ENCODE assay signal across 9 mouse cellular contexts in genomic region chr8:70869199-70869571, GRCm38 (mm10). TPM values are rescaled to one million over a fixed set of nuclear protein-coding genes. Genes with fewer than 3 reads are reported as not detected.
DNase-seq lines count a peak whose midpoint lies in the region; ATAC-seq and TF ChIP-seq lines count a peak whose summit lies in the region.
"Had no signal": no experiment of that assay in that cellular context is flagged by ENCODE, and none has a peak within 500 bp of the region (broad histone marks: within the 10 kb centered on the region; RNA-seq: fewer than 3 reads in every experiment).

No protein-coding gene starts in this region.

- H3K27ac ChIP-seq in lung, embryonic 15.5 days: no peak overlapping the region
- H3K27ac ChIP-seq in lung, postnatal 0 days (ENCODE audit: low read length): no peak overlapping the region
- H3K27ac ChIP-seq in forebrain, embryonic 16.5 days (ENCODE audit: low read length): peak overlapping the region; percentile 64
- H3K27ac ChIP-seq in limb, embryonic 15.5 days: no peak overlapping the region
- peak overlapping the region; percentile 69 for H3K27ac ChIP-seq in neural tube, embryonic 14.5 days (ENCODE audit: low read depth, low read length)

- no peak for TF ChIP-seq EP300 in lung, postnatal 0 days (IDR thresholded peaks at IDR 0.05)

- peak overlapping the region; percentile 50; the same call in 1 of the 2 replicates for H3K4me2 ChIP-seq in lung, embryonic 15.5 days
- H3K4me2 ChIP-seq in lung, postnatal 0 days (replicated peaks; ENCODE audit: low read depth, low read length): no peak overlapping the region
- H3K4me2 ChIP-seq in forebrain, embryonic 16.5 days (ENCODE audit: low read length): peak overlapping the region; percentile 26
- peak overlapping the region; percentile 39 for H3K4me2 ChIP-seq in limb, embryonic 15.5 days
- H3K4me2 ChIP-seq in neural tube, embryonic 14.5 days (ENCODE audit: low read depth, low read length): peak overlapping the region; percentile 23; the same call in 1 of the 2 replicates

- no peaks in the 10 kb centered on the region for H3K9me3 ChIP-seq in lung, embryonic 15.5 days
- no peaks in the 10 kb centered on the region for H3K9me3 ChIP-seq in lung, postnatal 0 days (ENCODE audit: low read length)
- H3K9me3 ChIP-seq in forebrain, embryonic 16.5 days (ENCODE audit: control insufficient read depth, low read length): no peaks in the 10 kb centered on the region
- no peaks in the 10 kb centered on the region for H3K9me3 ChIP-seq in limb, embryonic 15.5 days
- no peaks in the 10 kb centered on the region for H3K9me3 ChIP-seq in neural tube, embryonic 14.5 days (ENCODE audit: control insufficient read depth, low read length)

- peak overlapping the region; percentile 6; the same call in 1 of the 2 replicates for H3K9ac ChIP-seq in lung, embryonic 15.5 days
- H3K9ac ChIP-seq in lung, postnatal 0 days (replicated peaks; ENCODE audit: low read depth): no peak overlapping the region
- peak overlapping the region; percentile 55 for H3K9ac ChIP-seq in forebrain, embryonic 16.5 days (replicated peaks; ENCODE audit: low read depth, low read length)
- H3K9ac ChIP-seq in limb, embryonic 15.5 days: no peak overlapping the region
- peak overlapping the region; percentile 30; the same call in 1 of the 2 replicates for H3K9ac ChIP-seq in neural tube, embryonic 14.5 days (replicated peaks; ENCODE audit: low read depth, low read length)

- H3K4me3 ChIP-seq in lung, embryonic 15.5 days: no peak overlapping the region
- H3K4me3 ChIP-seq in lung, postnatal 0 days (ENCODE audit: low read depth, low read length): no peak overlapping the region
- no peak overlapping the region for H3K4me3 ChIP-seq in forebrain, embryonic 16.5 days (replicated peaks; ENCODE audit: low read length)
- H3K4me3 ChIP-seq in limb, embryonic 15.5 days: 0 out of 2 replicates have a peak overlapping the region, but pooled peaks have one; percentile 24
- no peak overlapping the region for H3K4me3 ChIP-seq in neural tube, embryonic 14.5 days (ENCODE audit: low read depth, low read length)

- peaks cover 6% of the 10 kb centered on the region; the same call in 1 of the 2 replicates for H3K36me3 ChIP-seq in lung, embryonic 15.5 days
- no peaks in the 10 kb centered on the region for H3K36me3 ChIP-seq in lung, postnatal 0 days (ENCODE audit: insufficient read depth, low read length)
- H3K36me3 ChIP-seq in forebrain, embryonic 16.5 days (ENCODE audit: control insufficient read depth, insufficient read depth): 0 out of 2 replicates have a peak, but pooled peaks cover 5% of the 10 kb centered on the region
- 0 out of 2 replicates have a peak, but pooled peaks cover 6% of the 10 kb centered on the region for H3K36me3 ChIP-seq in limb, embryonic 15.5 days
- H3K36me3 ChIP-seq in neural tube, embryonic 14.5 days (ENCODE audit: control insufficient read depth, insufficient read depth, low read length): no peaks in the 10 kb centered on the region

- TF ChIP-seq CTCF in lung, postnatal 0 days (IDR thresholded peaks at IDR 0.05): no peak

- no peak for ATAC-seq in lung, embryonic 15.5 days (ENCODE audit: borderline replicate concordance, extremely low read depth, low FRiP score, low TSS enrichment)
- ATAC-seq in lung, postnatal 0 days: no peak
- no peak for ATAC-seq in forebrain, embryonic 16.5 days
- no peak for ATAC-seq in limb, embryonic 15.5 days (ENCODE audit: insufficient number of reproducible peaks, low FRiP score, low TSS enrichment, low read depth)
- ATAC-seq in neural tube, embryonic 14.5 days (ENCODE audit: low read depth): no peak

- no peak for DNase-seq in lung, postnatal 0 days (ENCODE audit: low spot score)
- no peak for DNase-seq in spleen, postnatal 10 days (ENCODE audit: low spot score in 2 of 2)
- no peak for DNase-seq in gastrocnemius, adult 18-20 months (ENCODE audit: low spot score)
- DNase-seq in urinary bladder, postnatal 10 days (ENCODE audit: low spot score): no peak

- WGBS in lung, embryonic 15.5 days: 36% methylated on average over 5 of the region's 5 CpGs
- WGBS in lung, postnatal 0 days: 50% methylated on average over 5 of the region's 5 CpGs
- WGBS in forebrain, embryonic 16.5 days: 39% methylated on average over 5 of the region's 5 CpGs
- WGBS in limb, embryonic 15.5 days: 38% methylated on average over 5 of the region's 5 CpGs
- 53% methylated on average over 5 of the region's 5 CpGs for WGBS in neural tube, embryonic 14.5 days

- peaks cover 7% of the 10 kb centered on the region for H3K27me3 ChIP-seq in lung, embryonic 15.5 days
- peaks cover 4% of the 10 kb centered on the region; the same call in 1 of the 2 replicates for H3K27me3 ChIP-seq in lung, postnatal 0 days (replicated peaks; ENCODE audit: insufficient read depth, low read length)
- H3K27me3 ChIP-seq in forebrain, embryonic 16.5 days (replicated peaks; ENCODE audit: control insufficient read depth, insufficient read depth, low read length): no peaks in the 10 kb centered on the region
- peaks cover 5% of the 10 kb centered on the region; the same call in 1 of the 2 replicates for H3K27me3 ChIP-seq in limb, embryonic 15.5 days
- H3K27me3 ChIP-seq in neural tube, embryonic 14.5 days (ENCODE audit: control insufficient read depth, insufficient read depth, low read length): no peaks in the 10 kb centered on the region
- H3K27me3 ChIP-seq: Patski had no signal

- peaks cover 40% of the 10 kb centered on the region for H3K4me1 ChIP-seq in lung, embryonic 15.5 days
- peaks cover 18% of the 10 kb centered on the region for H3K4me1 ChIP-seq in lung, postnatal 0 days (ENCODE audit: insufficient read depth, low read depth, low read length)
- H3K4me1 ChIP-seq in forebrain, embryonic 16.5 days (replicated peaks; ENCODE audit: control insufficient read depth, insufficient read depth, low read length): peaks cover 45% of the 10 kb centered on the region
- peaks cover 46% of the 10 kb centered on the region for H3K4me1 ChIP-seq in limb, embryonic 15.5 days
- peaks cover 29% of the 10 kb centered on the region for H3K4me1 ChIP-seq in neural tube, embryonic 14.5 days (ENCODE audit: control insufficient read depth, insufficient read depth, low read length)

RNA-seq across cellular contexts. Expression of gene Ccdc124, which starts 4.5 kb away (rescaled TPM):
- 112 and 118 TPM in 2 replicates for polyA plus RNA-seq in lung, embryonic 15.5 days (2015; fragmentation: Nextera tagmentation; extraction: Ambion mirVana)
- 63.7 and 68.5 TPM in 2 replicates for polyA plus RNA-seq in lung, postnatal 0 days (2015; fragmentation: Nextera tagmentation; extraction: Ambion mirVana)
- polyA plus RNA-seq in forebrain, embryonic 16.5 days (2015; fragmentation: Nextera tagmentation; extraction: Ambion mirVana): 152 and 167 TPM in 2 replicates
- polyA plus RNA-seq in limb, embryonic 15.5 days (2015; fragmentation: Nextera tagmentation; extraction: Ambion mirVana): 95.8 and 101 TPM in 2 replicates
- 155 and 159 TPM in 2 replicates for polyA plus RNA-seq in neural tube, embryonic 14.5 days (2014; fragmentation: Nextera tagmentation; extraction: Ambion mirVana)
- total RNA-seq in gastrocnemius, adult 18-20 months (2021): 10 to 100 TPM; 72.6 to 76.5 TPM

RNA-seq across cellular contexts. Expression of gene Kcnn1, which starts 6.1 kb away (rescaled TPM):
- polyA plus RNA-seq in lung, embryonic 15.5 days (2015; fragmentation: Nextera tagmentation; extraction: Ambion mirVana): 1.2 TPM in 2 replicates
- 0.24 and 0.25 TPM in 2 replicates for polyA plus RNA-seq in lung, postnatal 0 days (2015; fragmentation: Nextera tagmentation; extraction: Ambion mirVana)
- 11.2 and 13.4 TPM in 2 replicates for polyA plus RNA-seq in forebrain, embryonic 16.5 days (2015; fragmentation: Nextera tagmentation; extraction: Ambion mirVana)
- 2.3 and 3.1 TPM in 2 replicates for polyA plus RNA-seq in limb, embryonic 15.5 days (2015; fragmentation: Nextera tagmentation; extraction: Ambion mirVana)
- 12.6 and 13.0 TPM in 2 replicates for polyA plus RNA-seq in neural tube, embryonic 14.5 days (2014; fragmentation: Nextera tagmentation; extraction: Ambion mirVana)
- total RNA-seq in gastrocnemius, adult 18-20 months (2021): 10 to 100 TPM; 18.2 to 21.1 TPM

RNA-seq across cellular contexts. Expression of gene Slc5a5, which starts 23.4 kb away (rescaled TPM):
- polyA plus RNA-seq in lung, embryonic 15.5 days (2015; fragmentation: Nextera tagmentation; extraction: Ambion mirVana): 0.25 and 0.29 TPM in 2 replicates
- 0.12 and 0.13 TPM in 2 replicates for polyA plus RNA-seq in lung, postnatal 0 days (2015; fragmentation: Nextera tagmentation; extraction: Ambion mirVana)
- 1.6 and 1.9 TPM in 2 replicates for polyA plus RNA-seq in forebrain, embryonic 16.5 days (2015; fragmentation: Nextera tagmentation; extraction: Ambion mirVana)
- 0.44 and 0.70 TPM in 2 replicates for polyA plus RNA-seq in limb, embryonic 15.5 days (2015; fragmentation: Nextera tagmentation; extraction: Ambion mirVana)
- 1.7 and 2.6 TPM in 2 replicates for polyA plus RNA-seq in neural tube, embryonic 14.5 days (2014; fragmentation: Nextera tagmentation; extraction: Ambion mirVana)
- total RNA-seq in gastrocnemius, adult 18-20 months (2021): under 1 TPM in 1 of 2 experiments, not detected in 1; 0.07 TPM

RNA-seq across cellular contexts. Expression of gene Rpl18a, which starts 28.0 kb away (rescaled TPM):
- polyA plus RNA-seq in lung, embryonic 15.5 days (2015; fragmentation: Nextera tagmentation; extraction: Ambion mirVana): 4,502 and 4,535 TPM in 2 replicates
- polyA plus RNA-seq in lung, postnatal 0 days (2015; fragmentation: Nextera tagmentation; extraction: Ambion mirVana): 3,759 and 4,424 TPM in 2 replicates
- 2,480 and 2,641 TPM in 2 replicates for polyA plus RNA-seq in forebrain, embryonic 16.5 days (2015; fragmentation: Nextera tagmentation; extraction: Ambion mirVana)
- polyA plus RNA-seq in limb, embryonic 15.5 days (2015; fragmentation: Nextera tagmentation; extraction: Ambion mirVana): 3,854 and 4,707 TPM in 2 replicates
- 2,427 and 2,505 TPM in 2 replicates for polyA plus RNA-seq in neural tube, embryonic 14.5 days (2014; fragmentation: Nextera tagmentation; extraction: Ambion mirVana)
- 1,000 to 10,000 TPM; 1,014 to 1,053 TPM for total RNA-seq in gastrocnemius, adult 18-20 months (2021)

RNA-seq across cellular contexts. Expression of gene Arrdc2, which starts 29.7 kb away (rescaled TPM):
- polyA plus RNA-seq in lung, embryonic 15.5 days (2015; fragmentation: Nextera tagmentation; extraction: Ambion mirVana): 4.5 and 5.5 TPM in 2 replicates
- 9.4 and 10.7 TPM in 2 replicates for polyA plus RNA-seq in lung, postnatal 0 days (2015; fragmentation: Nextera tagmentation; extraction: Ambion mirVana)
- 7.4 and 8.3 TPM in 2 replicates for polyA plus RNA-seq in forebrain, embryonic 16.5 days (2015; fragmentation: Nextera tagmentation; extraction: Ambion mirVana)
- polyA plus RNA-seq in limb, embryonic 15.5 days (2015; fragmentation: Nextera tagmentation; extraction: Ambion mirVana): 6.7 and 8.8 TPM in 2 replicates
- polyA plus RNA-seq in neural tube, embryonic 14.5 days (2014; fragmentation: Nextera tagmentation; extraction: Ambion mirVana): 8.9 and 9.3 TPM in 2 replicates
- 100 to 1,000 TPM in 1 of 2 experiments, 10 to 100 TPM in 1; 58.3 to 202 TPM for total RNA-seq in gastrocnemius, adult 18-20 months (2021)

Comparison
In these comparisons a context has a peak if more than half of its experiments do, and no peak if none do; other contexts are left out.
1. H3K9ac ChIP-seq: peak in lung, embryonic 15.5 days (single experiment), forebrain, embryonic 16.5 days (single experiment) and neural tube, embryonic 14.5 days (single experiment); none in lung, postnatal 0 days (single experiment) and limb, embryonic 15.5 days (single experiment).
2. H3K27ac ChIP-seq: peak in forebrain, embryonic 16.5 days (single experiment) and neural tube, embryonic 14.5 days (single experiment); none in lung, embryonic 15.5 days (single experiment), lung, postnatal 0 days (single experiment) and limb, embryonic 15.5 days (single experiment).